In the genomic region with DNA sequence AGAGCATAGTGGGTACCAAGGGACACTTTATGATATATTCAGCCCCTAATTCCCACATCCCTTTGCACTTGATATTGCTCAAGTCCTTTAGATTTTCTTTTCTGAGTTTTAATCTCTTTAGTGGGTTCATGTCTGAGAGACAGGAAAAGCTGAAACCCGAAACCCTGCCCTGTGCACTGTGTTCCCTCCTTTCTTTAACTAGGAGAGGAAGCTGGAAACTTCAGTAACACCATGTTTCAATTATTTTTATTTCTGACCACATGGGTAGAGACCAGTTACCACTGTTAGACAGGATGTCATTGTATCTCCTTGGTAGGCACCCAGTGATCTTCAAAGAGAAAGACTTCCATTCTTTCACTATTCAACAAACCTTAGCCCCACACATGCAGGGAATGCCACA, we compare ENCODE assay signal across 14 mouse cellular contexts.
"Had no signal": no experiment of that assay in that cellular context is flagged by ENCODE, and none has a peak within 500 bp of the region (broad histone marks: within the 10 kb centered on the region; RNA-seq: fewer than 3 reads in every experiment).

No protein-coding gene starts in this region.

- H3K4me1 ChIP-seq: liver, embryonic 15.5 days; midbrain, embryonic 12.5 days; neural tube, embryonic 15.5 days had no signal

- H3K9ac ChIP-seq: liver, embryonic 15.5 days; lung, embryonic 14.5 days; midbrain, embryonic 12.5 days; neural tube, embryonic 15.5 days had no signal

- H3K27ac ChIP-seq: layer of hippocampus, adult 2 months; liver, embryonic 15.5 days; midbrain, embryonic 12.5 days; neural tube, embryonic 15.5 days had no signal

- H3K4me2 ChIP-seq: liver, embryonic 11.5 days; liver, embryonic 15.5 days; lung, embryonic 14.5 days; midbrain, embryonic 12.5 days; neural tube, embryonic 15.5 days had no signal

- H3K9me3 ChIP-seq: liver, embryonic 15.5 days; midbrain, embryonic 12.5 days; neural tube, embryonic 15.5 days had no signal

- H3K4me3 ChIP-seq: layer of hippocampus, adult 2 months; liver, embryonic 15.5 days; midbrain, embryonic 12.5 days; neural tube, embryonic 15.5 days had no signal

- H3K27me3 ChIP-seq: liver, embryonic 15.5 days; midbrain, embryonic 12.5 days; neural tube, embryonic 15.5 days had no signal

- H3K36me3 ChIP-seq: liver, embryonic 15.5 days; midbrain, embryonic 12.5 days; neural tube, embryonic 15.5 days had no signal

- DNase-seq: kidney, postnatal 10 days; kidney, postnatal 4 days; lung, embryonic 14.5 days; lung, postnatal 10 days; lung, postnatal 4 days; right cerebral cortex, adult 18-20 months; spleen, adult 18-20 months; thymus, adult 2 months; thymus, postnatal 25 days had no signal
